Mouse (Mus musculus) midbrain, embryonic 15.5 days (tissue): ENCODE measurements around the gene Ly6f. TPM values are rescaled to one million over a fixed set of nuclear protein-coding genes. Genes with fewer than 3 reads are reported as not detected.
"Not testable (repeated sequence)": the region's sequence is repeated elsewhere in the genome, so short reads cannot be mapped to it uniquely, and the experiment has no call there.

Source experiments
- ATAC-seq: fragments of 200-750 bp; cut with Nextera tagmentation; replicated peaks from 2 replicates; pipeline ENCODE4 v1.8.0; 2017; ENCODE audit warnings: moderate TSS enrichment
- H3K27ac ChIP-seq: fragments of 300-500 bp; sonication (generic); 2 replicates; pipeline ENCODE4 v1.5.1; 2015; ENCODE audit warnings: mild to moderate bottlenecking, inconsistent platforms
- H3K27me3 ChIP-seq: fragments of 300-500 bp; sonication (generic); replicated peaks from 2 replicates; pipeline ENCODE4 v1.6.1; 2015; ENCODE audit warnings: inconsistent platforms
- H3K36me3 ChIP-seq: fragments of 300-500 bp; sonication (generic); replicated peaks from 2 replicates; pipeline ENCODE4 v1.6.1; 2015; ENCODE audit warnings: inconsistent platforms
- H3K4me1 ChIP-seq: fragments of 300-500 bp; sonication (generic); 2 replicates; pipeline ENCODE4 v1.6.1; 2015; ENCODE audit warnings: inconsistent platforms
- H3K4me2 ChIP-seq: fragments of 300-500 bp; sonication (generic); 2 replicates; pipeline ENCODE4 v1.6.1; 2015; ENCODE audit warnings: inconsistent platforms, mild to moderate bottlenecking, moderate library complexity
- H3K4me3 ChIP-seq: fragments of 300-500 bp; sonication (generic); 2 replicates; pipeline ENCODE4 v1.5.1; 2015; ENCODE audit warnings: mild to moderate bottlenecking, inconsistent platforms
- H3K9ac ChIP-seq: fragments of 300-500 bp; sonication (generic); 2 replicates; pipeline ENCODE4 v1.6.1; 2015; ENCODE audit warnings: mild to moderate bottlenecking, inconsistent platforms
- H3K9me3 ChIP-seq: fragments of 300-500 bp; sonication (generic); 2 replicates; pipeline ENCODE4 v1.6.1; 2016; ENCODE audit warnings: inconsistent platforms
- WGBS: fragments of 180-500 bp; shearing (Covaris S2); methylation state at CpG from one replicate; pipeline ENCODE4 v1.1.7; 2015; ENCODE audit warnings: mixed read lengths; 5-methylcytosine and 5-hydroxymethylcytosine counted together
- polyA plus RNA-seq: library from polyadenylated mRNA; unstranded; fragments of >200 nt; fragmentation: Nextera tagmentation; extraction: Ambion mirVana; gene quantifications from 2 replicates; pipeline ENCODE4 v1.2.1, GENCODE M21; 2015

The Ly6f gene
- polyA plus RNA-seq, 1 experiment from 2014 or later, result not detected

DNA sequence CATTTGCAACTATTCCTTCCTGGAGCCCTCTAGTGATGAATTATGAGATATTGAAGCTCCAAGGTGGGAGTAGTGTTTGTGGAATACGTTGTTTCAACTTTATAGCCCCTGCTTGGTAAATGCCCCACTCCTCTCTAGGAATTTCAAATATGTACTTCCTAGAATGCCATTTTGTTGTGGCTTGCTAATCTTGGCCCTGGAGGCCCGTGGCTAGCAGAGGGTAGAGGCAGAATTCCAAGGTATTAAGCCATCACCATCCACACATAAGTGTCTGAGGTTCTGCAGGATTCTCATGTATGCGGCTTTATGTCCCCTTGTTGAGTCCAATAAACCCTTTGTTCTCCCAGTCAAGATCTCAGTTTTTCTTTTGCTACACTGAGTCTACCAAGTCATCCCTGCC is 3.7 kb downstream of the Ly6f start:
- no peak overlapping the region for H3K4me3 ChIP-seq
- H3K9me3 ChIP-seq, result no peaks in the 10 kb centered on the region
- no peak for ATAC-seq
- no peak overlapping the region for H3K4me2 ChIP-seq
- no peak overlapping the region for H3K27ac ChIP-seq
- 72% methylated on average over 3 of the region's 3 CpGs for WGBS
- H3K36me3 ChIP-seq, result no peaks in the 10 kb centered on the region
- no peaks in the 10 kb centered on the region for H3K27me3 ChIP-seq
- no peak overlapping the region for H3K9ac ChIP-seq
- no peaks in the 10 kb centered on the region for H3K4me1 ChIP-seq

DNA sequence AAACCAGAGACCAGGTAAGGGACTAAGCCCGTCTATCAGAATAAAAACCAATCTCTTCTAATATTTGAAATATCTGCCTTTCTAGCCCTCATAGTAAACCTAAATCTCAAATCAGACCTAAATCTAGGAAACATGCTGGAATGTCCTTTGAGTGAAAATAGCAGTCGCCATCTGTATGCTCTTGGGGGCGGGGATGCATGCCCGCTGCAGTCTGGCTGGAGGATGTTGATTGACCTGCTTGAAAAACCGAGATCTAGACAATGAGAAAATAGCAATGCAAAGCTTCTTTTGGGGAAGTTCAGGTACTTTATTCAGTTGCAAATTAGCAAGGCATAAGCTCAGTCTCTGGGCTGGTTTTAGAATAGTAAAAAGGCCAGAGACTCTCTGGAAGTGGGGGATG is 13.8 kb downstream of the Ly6f start:
- not testable (repeated sequence) for H3K4me3 ChIP-seq, H3K36me3 ChIP-seq, H3K9me3 ChIP-seq, ATAC-seq, H3K4me1 ChIP-seq, H3K27me3 ChIP-seq, H3K4me2 ChIP-seq, H3K9ac ChIP-seq, H3K27ac ChIP-seq
- WGBS, result 63% methylated on average over 5 of the region's 5 CpGs

DNA sequence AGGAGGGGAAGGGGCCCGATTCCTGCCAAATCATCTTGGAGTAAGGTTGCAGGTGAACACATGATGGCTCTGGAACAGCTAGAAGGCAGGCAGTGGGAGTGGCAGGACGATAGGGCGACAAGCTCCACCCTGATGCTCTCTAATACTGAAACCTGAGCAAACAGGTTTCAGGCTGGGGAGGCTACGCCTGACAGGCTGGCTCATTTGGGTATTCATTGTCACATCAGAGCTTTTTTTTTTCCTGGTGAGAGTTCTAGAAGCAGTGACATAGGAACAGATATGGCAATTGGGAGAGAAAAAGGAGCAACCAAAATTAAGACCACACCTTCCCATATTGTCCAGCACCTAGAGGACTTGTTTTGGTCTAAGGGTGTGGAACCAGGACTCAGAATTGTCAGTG is 18.3 kb downstream of the Ly6f start:
- not testable (repeated sequence) for H3K9me3 ChIP-seq, H3K27ac ChIP-seq, H3K9ac ChIP-seq, H3K36me3 ChIP-seq, ATAC-seq, H3K4me2 ChIP-seq, H3K4me3 ChIP-seq, H3K4me1 ChIP-seq, H3K27me3 ChIP-seq
- 91% methylated on average over 4 of the region's 4 CpGs for WGBS

DNA sequence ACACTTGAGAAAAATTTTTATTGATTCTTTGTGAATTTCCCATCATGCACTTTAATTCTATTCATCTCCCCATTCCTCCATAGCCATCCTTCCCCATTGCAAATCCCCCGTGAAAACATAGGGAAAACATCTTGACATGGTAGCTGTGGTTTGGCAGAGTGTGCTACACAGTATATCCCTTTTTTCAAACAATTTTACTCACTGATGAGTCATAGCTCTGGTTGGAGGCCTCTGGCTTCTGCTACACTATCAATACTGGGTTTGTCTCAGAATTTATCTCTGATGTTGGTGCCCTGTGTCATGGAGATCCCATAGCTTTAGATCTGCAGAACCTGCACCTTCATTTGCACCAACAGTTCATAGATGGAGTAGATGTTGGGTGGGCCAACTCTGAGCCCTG is 24.2 kb downstream of the Ly6f start:
- Histone ChIP-seq H3K36me3 (no peaks in the 10 kb centered on the region), H3K9ac (no peak overlapping the region), H3K27me3 (no peaks in the 10 kb centered on the region), H3K4me1 (no peaks in the 10 kb centered on the region), H3K9me3 (no peaks in the 10 kb centered on the region), H3K4me3 (no peak overlapping the region), H3K27ac (no peak overlapping the region), H3K4me2 (no peak overlapping the region)
- no peak for ATAC-seq
- WGBS, result 95% methylated on average over 1 of the region's 1 CpGs

DNA sequence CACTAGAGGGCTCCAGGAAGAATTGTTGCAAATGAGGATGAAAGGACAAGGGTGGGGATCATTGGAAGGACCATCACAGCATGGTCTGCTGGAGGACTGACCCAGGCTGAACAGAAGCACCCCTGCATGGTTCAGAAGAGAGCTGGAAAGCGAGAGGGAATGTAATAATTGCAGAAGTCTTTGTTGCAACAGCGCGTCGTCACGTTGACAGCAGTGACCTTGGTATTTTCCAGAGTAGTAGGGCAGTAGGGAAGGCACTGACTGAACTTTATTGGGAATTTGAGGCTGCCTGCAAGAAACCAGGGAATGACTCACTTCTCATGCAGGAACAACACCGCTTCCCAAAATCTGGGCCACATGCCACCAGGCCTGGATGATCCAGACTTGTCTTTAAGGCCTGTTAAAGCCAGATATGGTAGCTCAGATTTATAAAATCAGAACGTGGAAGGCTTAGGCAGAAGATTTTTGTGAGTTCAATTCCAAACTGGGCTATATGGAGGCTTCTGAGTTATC is 25.7 kb downstream of the Ly6f start:
- Histone ChIP-seq H3K9ac (no peak overlapping the region), H3K4me1 (no peaks in the 10 kb centered on the region), H3K4me3 (no peak overlapping the region), H3K36me3 (no peaks in the 10 kb centered on the region), H3K27ac (no peak overlapping the region), H3K27me3 (no peaks in the 10 kb centered on the region), H3K4me2 (no peak overlapping the region), H3K9me3 (no peaks in the 10 kb centered on the region)
- ATAC-seq, result no peak
- 88% methylated on average over 7 of the region's 7 CpGs for WGBS

DNA sequence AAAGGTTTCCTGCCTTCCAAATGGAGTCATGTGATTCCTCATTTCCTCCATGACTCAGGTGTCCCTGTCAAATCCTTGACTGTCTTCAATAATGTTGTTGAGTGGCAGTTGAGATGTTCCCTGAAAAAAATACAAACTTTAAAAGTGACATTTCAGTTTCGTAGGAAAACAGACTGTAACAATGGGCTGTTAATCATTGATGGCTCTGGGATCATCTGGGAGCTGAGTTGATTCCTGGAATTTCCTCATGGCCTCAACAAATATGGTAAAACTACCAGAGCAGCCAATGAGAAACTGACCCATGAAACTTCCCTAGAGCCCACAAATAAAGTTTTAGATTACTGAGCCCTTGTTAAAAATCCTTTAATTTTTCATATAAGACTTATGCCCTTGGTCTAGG is 37.9 kb downstream of the Ly6f start:
- no peak overlapping the region for H3K4me3 ChIP-seq
- H3K27me3 ChIP-seq, result no peaks in the 10 kb centered on the region
- no peak for ATAC-seq
- WGBS, result 65% methylated on average over 1 of the region's 1 CpGs
- H3K9me3 ChIP-seq, result no peaks in the 10 kb centered on the region
- no peaks in the 10 kb centered on the region for H3K4me1 ChIP-seq
- H3K9ac ChIP-seq, result no peak overlapping the region
- no peak overlapping the region for H3K4me2 ChIP-seq
- no peak overlapping the region for H3K27ac ChIP-seq
- H3K36me3 ChIP-seq, result no peaks in the 10 kb centered on the region

DNA sequence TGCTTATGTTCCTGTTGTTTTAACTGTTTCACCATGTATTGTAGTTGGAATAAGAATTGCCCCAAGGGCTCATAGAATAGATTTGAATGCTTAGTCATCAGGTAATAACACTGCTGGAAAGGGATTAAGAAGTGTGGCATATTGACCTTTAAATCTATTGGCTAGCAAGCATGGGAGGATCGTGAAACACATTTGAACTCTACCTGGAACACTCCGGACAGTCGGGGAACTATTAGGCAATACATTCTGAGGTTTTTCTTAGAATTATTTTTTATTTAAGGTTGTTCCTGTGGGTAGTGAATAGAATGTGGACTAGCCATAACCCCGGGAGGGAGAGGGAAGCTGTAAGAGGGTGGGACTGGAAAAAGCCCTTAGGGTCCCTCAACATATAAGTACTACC is 41.0 kb downstream of the Ly6f start:
- Histone ChIP-seq H3K9me3 (no peaks in the 10 kb centered on the region), H3K4me2 (no peak overlapping the region), H3K4me1 (no peaks in the 10 kb centered on the region), H3K36me3 (no peaks in the 10 kb centered on the region), H3K27me3 (no peaks in the 10 kb centered on the region), H3K27ac (no peak overlapping the region), H3K9ac (no peak overlapping the region), H3K4me3 (no peak overlapping the region)
- ATAC-seq, result no peak
- WGBS, result 92% methylated on average over 4 of the region's 4 CpGs

DNA sequence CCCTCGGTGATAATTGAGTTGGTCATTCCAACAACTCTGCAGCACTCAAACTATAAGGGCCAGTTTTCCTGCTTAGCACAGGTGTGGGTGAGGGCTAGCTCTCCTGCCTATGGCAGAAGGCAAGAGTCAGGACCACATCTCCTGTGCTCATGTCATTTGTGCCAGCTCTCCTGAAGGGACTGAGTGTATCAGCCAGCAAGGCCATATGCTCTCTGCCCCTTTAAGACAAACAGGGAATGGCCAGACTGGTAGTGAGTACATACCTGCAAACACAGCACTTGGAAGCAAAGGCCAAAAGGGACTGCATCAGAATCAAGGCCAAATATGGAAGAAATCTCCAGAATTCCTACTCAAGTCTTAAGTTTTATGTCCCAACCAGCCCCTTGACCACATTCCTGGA is 41.7 kb downstream of the Ly6f start:
- WGBS, result 100% methylated on average over 1 of the region's 1 CpGs
- Histone ChIP-seq H3K4me3 (no peak overlapping the region), H3K4me1 (no peaks in the 10 kb centered on the region), H3K4me2 (no peak overlapping the region), H3K9ac (no peak overlapping the region), H3K27me3 (no peaks in the 10 kb centered on the region), H3K27ac (no peak overlapping the region), H3K9me3 (no peaks in the 10 kb centered on the region), H3K36me3 (no peaks in the 10 kb centered on the region)
- no peak for ATAC-seq

DNA sequence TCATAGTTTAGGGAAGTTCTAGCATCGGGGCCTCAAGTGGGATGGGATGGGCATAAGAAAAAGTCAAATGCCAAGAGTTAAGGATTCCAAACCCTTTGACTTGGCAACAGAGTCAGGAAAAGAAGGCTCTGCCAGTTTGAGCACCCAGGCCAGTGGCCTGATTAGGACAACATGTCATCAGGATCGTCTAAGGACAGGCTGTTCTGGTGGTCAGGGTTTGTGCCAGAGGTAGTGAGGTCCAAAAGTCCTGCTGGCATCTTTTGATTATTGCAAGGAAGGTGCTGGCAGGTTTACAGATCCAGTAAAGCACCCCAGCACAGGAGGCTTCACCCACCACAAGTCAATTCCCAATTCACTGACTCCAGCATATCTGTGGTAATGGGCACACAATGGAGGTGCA is 46.2 kb downstream of the Ly6f start:
- ATAC-seq, result no peak
- H3K4me3 ChIP-seq, result no peak overlapping the region
- H3K9ac ChIP-seq, result no peak overlapping the region
- H3K27ac ChIP-seq, result no peak overlapping the region
- H3K36me3 ChIP-seq, result no peaks in the 10 kb centered on the region
- WGBS, result 90% methylated on average over 2 of the region's 2 CpGs
- no peak overlapping the region for H3K4me2 ChIP-seq
- no peaks in the 10 kb centered on the region for H3K9me3 ChIP-seq
- H3K27me3 ChIP-seq, result no peaks in the 10 kb centered on the region
- no peaks in the 10 kb centered on the region for H3K4me1 ChIP-seq

DNA sequence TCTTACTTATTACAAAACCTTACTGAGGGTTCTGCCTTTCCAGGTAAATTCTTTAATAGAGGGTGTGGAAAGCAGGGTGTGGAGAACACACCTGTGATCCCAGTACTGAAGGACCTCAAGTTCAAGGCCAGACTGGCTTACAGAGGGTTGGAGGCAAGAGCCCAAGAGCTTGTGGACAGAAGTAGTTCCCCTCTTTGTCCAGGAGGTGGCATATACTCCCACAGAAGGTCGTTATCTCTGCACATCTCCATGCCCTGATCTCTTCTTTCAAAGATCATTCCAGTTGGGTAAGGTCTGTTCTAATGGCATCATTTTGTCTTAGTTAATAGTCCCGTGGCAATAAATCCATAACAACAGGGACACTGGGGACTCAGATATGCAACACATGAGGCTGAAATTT is 49.0 kb downstream of the Ly6f start:
- Histone ChIP-seq H3K9ac (no peak overlapping the region), H3K4me1 (no peaks in the 10 kb centered on the region), H3K27me3 (no peaks in the 10 kb centered on the region), H3K27ac (no peak overlapping the region), H3K4me2 (no peak overlapping the region), H3K36me3 (no peaks in the 10 kb centered on the region), H3K4me3 (no peak overlapping the region), H3K9me3 (0 out of 2 replicates have a peak, but pooled peaks cover 4% of the 10 kb centered on the region)
- no peak for ATAC-seq
- 46% methylated on average over 2 of the region's 2 CpGs for WGBS

DNA sequence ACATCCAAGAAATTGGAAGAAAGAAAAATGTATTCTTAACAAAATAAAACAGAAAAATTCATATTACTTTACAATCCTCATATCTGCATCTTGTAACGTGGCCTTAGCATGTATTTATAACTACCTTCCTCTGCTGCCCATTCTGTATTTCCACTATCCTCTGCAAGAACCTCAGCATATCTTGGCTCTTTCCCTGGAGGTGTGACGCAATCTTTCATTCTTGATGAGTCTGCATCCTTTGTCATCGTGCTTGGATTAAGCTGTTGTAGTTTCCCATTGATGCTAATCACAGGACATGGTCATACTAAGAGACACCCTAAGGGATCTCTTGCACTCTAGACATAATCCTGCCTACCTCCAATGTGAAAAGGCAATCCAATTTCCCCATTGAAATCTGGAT is 50.4 kb downstream of the Ly6f start:
- no peaks in the 10 kb centered on the region for H3K36me3 ChIP-seq
- H3K4me2 ChIP-seq, result no peak overlapping the region
- H3K4me1 ChIP-seq, result no peaks in the 10 kb centered on the region
- no peak overlapping the region for H3K27ac ChIP-seq
- H3K27me3 ChIP-seq, result no peaks in the 10 kb centered on the region
- no peak overlapping the region for H3K9ac ChIP-seq
- no peak overlapping the region for H3K4me3 ChIP-seq
- no peak for ATAC-seq
- H3K9me3 ChIP-seq, result 0 out of 2 replicates have a peak, but pooled peaks cover 4% of the 10 kb centered on the region
- WGBS, result 84% methylated on average over 3 of the region's 3 CpGs

DNA sequence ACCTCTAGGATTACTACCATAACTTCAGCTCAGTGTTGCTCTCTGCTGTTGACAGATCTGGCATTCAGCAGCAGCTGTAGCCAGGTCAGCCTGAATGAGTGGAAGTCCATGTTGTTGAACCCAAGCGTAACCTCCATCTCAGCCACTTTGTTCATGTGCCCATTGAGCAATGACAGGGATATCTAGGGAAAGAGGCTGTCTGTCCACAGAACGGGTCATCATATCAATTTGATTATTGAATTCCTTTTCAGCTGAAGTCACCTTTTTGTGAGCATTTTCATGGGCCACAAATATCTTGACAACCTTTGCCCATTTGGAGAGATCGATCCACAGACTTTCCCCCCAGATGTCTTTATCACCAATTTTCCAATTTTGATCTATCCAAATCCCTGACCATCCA is 51.9 kb downstream of the Ly6f start:
- 0 out of 2 replicates have a peak, but pooled peaks cover 4% of the 10 kb centered on the region for H3K9me3 ChIP-seq
- no peaks in the 10 kb centered on the region for H3K4me1 ChIP-seq
- H3K27ac ChIP-seq, result no peak overlapping the region
- no peak overlapping the region for H3K4me2 ChIP-seq
- no peak overlapping the region for H3K4me3 ChIP-seq
- no peaks in the 10 kb centered on the region for H3K27me3 ChIP-seq
- H3K9ac ChIP-seq, result no peak overlapping the region
- WGBS, result 88% methylated on average over 3 of the region's 3 CpGs
- H3K36me3 ChIP-seq, result no peaks in the 10 kb centered on the region
- ATAC-seq, result no peak
